Mouse (Mus musculus): Measurements from ENCODE around the gene Adcy9.

The Adcy9 gene

GRCm38 (mm10) chr16:4420298-4421054, at the start of gene Adcy9:
Adcy9 (minus strand) TSS chr16:4420498.
- peak; percentile 65 for DNase-seq (ENCODE audit: low read depth, low spot score)

- no peak for DNase-seq (ENCODE audit: low read depth, low spot score)
Observed at GRCm38 (mm10) chr16:4469599-4470352, 49.5 kb upstream of the Adcy9 start.

- DNase-seq (ENCODE audit: low read depth, low spot score) = no peak
Observed at GRCm38 (mm10) chr16:4464529-4465089, 44.3 kb upstream of the Adcy9 start.

GRCm38 (mm10) chr16:4457927-4458326, 37.6 kb upstream of the Adcy9 start:
- no peak for DNase-seq (ENCODE audit: low read depth, low spot score)

- no peak for DNase-seq (ENCODE audit: low read depth, low spot score)
Observed at GRCm38 (mm10) chr16:4456391-4456790, 36.1 kb upstream of the Adcy9 start.

- DNase-seq (ENCODE audit: low read depth, low spot score) = no peak
Observed at GRCm38 (mm10) chr16:4455693-4456092, 35.4 kb upstream of the Adcy9 start.

GRCm38 (mm10) chr16:4454563-4454962, 34.3 kb upstream of the Adcy9 start:
- no peak for DNase-seq (ENCODE audit: low read depth, low spot score)

- no peak for DNase-seq (ENCODE audit: low read depth, low spot score)
Observed at GRCm38 (mm10) chr16:4449418-4449817, 29.1 kb upstream of the Adcy9 start.

- DNase-seq (ENCODE audit: low read depth, low spot score) = no peak
Observed at GRCm38 (mm10) chr16:4448235-4448634, 27.9 kb upstream of the Adcy9 start.

- DNase-seq (ENCODE audit: low read depth, low spot score) = no peak
Observed at GRCm38 (mm10) chr16:4446395-4446794, 26.1 kb upstream of the Adcy9 start.

GRCm38 (mm10) chr16:4444378-4444777, 24.1 kb upstream of the Adcy9 start:
- DNase-seq (ENCODE audit: low read depth, low spot score) = no peak

- no peak for DNase-seq (ENCODE audit: low read depth, low spot score)
Observed at GRCm38 (mm10) chr16:4439302-4440066, 19.2 kb upstream of the Adcy9 start.

- DNase-seq (ENCODE audit: low read depth, low spot score) = no peak
Observed at GRCm38 (mm10) chr16:4436738-4437137, 16.4 kb upstream of the Adcy9 start.

GRCm38 (mm10) chr16:4435371-4435770, 15.1 kb upstream of the Adcy9 start:
- DNase-seq (ENCODE audit: low read depth, low spot score) = no peak

- DNase-seq (ENCODE audit: low read depth, low spot score) = no peak
Observed at GRCm38 (mm10) chr16:4431841-4432240, 11.5 kb upstream of the Adcy9 start.

GRCm38 (mm10) chr16:4431013-4431412, 10.7 kb upstream of the Adcy9 start:
- DNase-seq (ENCODE audit: low read depth, low spot score) = no peak

GRCm38 (mm10) chr16:4430232-4430631, 9.9 kb upstream of the Adcy9 start:
- no peak for DNase-seq (ENCODE audit: low read depth, low spot score)

- DNase-seq (ENCODE audit: low read depth, low spot score) = no peak
Observed at GRCm38 (mm10) chr16:4425658-4426234, 5.4 kb upstream of the Adcy9 start.

GRCm38 (mm10) chr16:4423613-4424012, 3.3 kb upstream of the Adcy9 start:
- DNase-seq (ENCODE audit: low read depth, low spot score) = no peak

GRCm38 (mm10) chr16:4422991-4423390, 2.7 kb upstream of the Adcy9 start:
- DNase-seq (ENCODE audit: low read depth, low spot score) = no peak

- DNase-seq (ENCODE audit: low read depth, low spot score) = peak; percentile 16
Observed at GRCm38 (mm10) chr16:4419546-4420297, 576 bp downstream of the Adcy9 start.
